Mouse (Mus musculus) megakaryocyte, embryonic 14.5 days (primary cell): Measurements from ENCODE around the gene Rdh5. TPM values are rescaled to one million over a fixed set of nuclear protein-coding genes. Genes with fewer than 3 reads are reported as not detected.
A peak's percentile ranks its signal among the peaks of the same experiment; 100 is the strongest.

ENCODE experiments used
- H3K27me3 ChIP-seq: replicated peaks from 2 replicates; pipeline ENCODE3; 2012; ENCODE audit warnings: inconsistent platforms
- H3K36me3 ChIP-seq: replicated peaks from 2 replicates; pipeline ENCODE3; 2012; ENCODE audit warnings: low read length, inconsistent platforms, mixed read lengths
- H3K4me1 ChIP-seq: 2 replicates; pipeline ENCODE4 v1.6.1; 2012; ENCODE audit warnings: inconsistent platforms
- H3K4me3 ChIP-seq: replicated peaks from 2 replicates; pipeline ENCODE3; 2012; ENCODE audit warnings: moderate library complexity, mild to moderate bottlenecking, inconsistent platforms
- H3K9me3 ChIP-seq: 2 replicates; pipeline ENCODE4 v1.6.1; 2012; ENCODE audit warnings: inconsistent platforms
- FLI1 ChIP-seq: IDR thresholded peaks from 2 replicates; pipeline ENCODE4 v1.6.1; 2012; ENCODE audit warnings: low read length, inconsistent platforms, mixed read lengths
- GATA1 ChIP-seq: IDR thresholded peaks from 3 replicates; pipeline ENCODE4 v1.6.1; 2012; ENCODE audit warnings: mixed read lengths, low read length, inconsistent platforms, borderline replicate concordance
- polyA plus RNA-seq: library from polyadenylated mRNA; stranded (reverse); fragments of >175 nt; gene quantifications from 2 replicates; pipeline ENCODE4 v1.2.3, GENCODE M21; 2012; ENCODE audit warnings: low replicate concordance; ENCODE audit not compliant: insufficient read depth

The Rdh5 gene
- 15.8 and 37.7 TPM in 2 replicates for polyA plus RNA-seq

GRCm38 (mm10) chr10:128922822-128923012, at the start of gene Rdh5:
Rdh5 (minus strand) TSS chr10:128922888.
- Histone ChIP-seq H3K36me3 (peaks cover 41% of the 10 kb centered on the region), H3K27me3 (peaks cover 2% of the 10 kb centered on the region), H3K9me3 (no peaks in the 10 kb centered on the region), H3K4me1 (peaks cover 65% of the 10 kb centered on the region), H3K4me3 (peak within 1 kb of the TSS; percentile 93)
- TF ChIP-seq FLI1: no peak
- TF ChIP-seq GATA1: no peak

- Histone ChIP-seq H3K27me3 (no peaks in the 10 kb centered on the region), H3K4me3 (no peak overlapping the region), H3K4me1 (peaks cover 31% of the 10 kb centered on the region), H3K9me3 (0 out of 2 replicates have a peak, but pooled peaks cover 2% of the 10 kb centered on the region), H3K36me3 (no peaks in the 10 kb centered on the region)
- TF ChIP-seq GATA1 (no peak), FLI1 (no peak)
Observed at GRCm38 (mm10) chr10:128970740-128971250, 48.1 kb upstream of the Rdh5 start.

GRCm38 (mm10) chr10:128968341-128968749, 45.7 kb upstream of the Rdh5 start:
- no peak for TF ChIP-seq FLI1
- no peak for TF ChIP-seq GATA1
- Histone ChIP-seq H3K9me3 (0 out of 2 replicates have a peak, but pooled peaks cover 2% of the 10 kb centered on the region), H3K4me1 (peaks cover 30% of the 10 kb centered on the region), H3K27me3 (no peaks in the 10 kb centered on the region), H3K4me3 (no peak overlapping the region), H3K36me3 (no peaks in the 10 kb centered on the region)

GRCm38 (mm10) chr10:128965871-128966270, 43.2 kb upstream of the Rdh5 start:
- Histone ChIP-seq H3K4me3 (no peak overlapping the region), H3K4me1 (peaks cover 30% of the 10 kb centered on the region), H3K9me3 (no peaks in the 10 kb centered on the region), H3K36me3 (no peaks in the 10 kb centered on the region), H3K27me3 (no peaks in the 10 kb centered on the region)
- TF ChIP-seq GATA1: no peak
- TF ChIP-seq FLI1: no peak

- peaks cover 5% of the 10 kb centered on the region for H3K27me3 ChIP-seq
- no peaks in the 10 kb centered on the region for H3K9me3 ChIP-seq
- peaks cover 27% of the 10 kb centered on the region for H3K4me1 ChIP-seq
- no peak overlapping the region for H3K4me3 ChIP-seq
- TF ChIP-seq FLI1 (no peak), GATA1 (no peak)
- no peaks in the 10 kb centered on the region for H3K36me3 ChIP-seq
Observed at GRCm38 (mm10) chr10:128964961-128965360, 42.3 kb upstream of the Rdh5 start.

- Histone ChIP-seq H3K4me1 (peaks cover 20% of the 10 kb centered on the region), H3K4me3 (no peak within 1 kb of the TSS), H3K36me3 (no peaks in the 10 kb centered on the region), H3K27me3 (peaks cover 36% of the 10 kb centered on the region), H3K9me3 (no peaks in the 10 kb centered on the region; the same call in 1 of the 2 replicates)
- no peak for TF ChIP-seq FLI1
- no peak for TF ChIP-seq GATA1
Observed at GRCm38 (mm10) chr10:128960590-128961584, 38.2 kb upstream of the Rdh5 start, which contains the start of gene Mettl7b. Mettl7b (minus strand) TSS chr10:128960988.

GRCm38 (mm10) chr10:128960142-128960541, 37.5 kb upstream of the Rdh5 start:
- Histone ChIP-seq H3K4me3 (no peak overlapping the region), H3K9me3 (no peaks in the 10 kb centered on the region; the same call in 1 of the 2 replicates), H3K4me1 (peaks cover 21% of the 10 kb centered on the region), H3K36me3 (no peaks in the 10 kb centered on the region), H3K27me3 (peaks cover 42% of the 10 kb centered on the region)
- TF ChIP-seq FLI1 (no peak), GATA1 (no peak)

- TF ChIP-seq GATA1: no peak
- TF ChIP-seq FLI1: no peak
- H3K27me3 ChIP-seq: peaks cover 49% of the 10 kb centered on the region
- H3K36me3 ChIP-seq: no peaks in the 10 kb centered on the region
- H3K4me1 ChIP-seq: peaks cover 21% of the 10 kb centered on the region
- H3K9me3 ChIP-seq: no peaks in the 10 kb centered on the region; the same call in 1 of the 2 replicates
- H3K4me3 ChIP-seq: no peak overlapping the region
Observed at GRCm38 (mm10) chr10:128958340-128958739, 35.7 kb upstream of the Rdh5 start.

GRCm38 (mm10) chr10:128950208-128950887, 27.7 kb upstream of the Rdh5 start:
- peaks cover 46% of the 10 kb centered on the region for H3K27me3 ChIP-seq
- no peaks in the 10 kb centered on the region; the same call in 1 of the 2 replicates for H3K9me3 ChIP-seq
- peaks cover 26% of the 10 kb centered on the region for H3K4me1 ChIP-seq
- TF ChIP-seq GATA1: no peak
- TF ChIP-seq FLI1: no peak
- H3K36me3 ChIP-seq: no peaks in the 10 kb centered on the region
- no peak overlapping the region for H3K4me3 ChIP-seq

- H3K9me3 ChIP-seq: no peaks in the 10 kb centered on the region; the same call in 1 of the 2 replicates
- no peaks in the 10 kb centered on the region for H3K36me3 ChIP-seq
- peaks cover 24% of the 10 kb centered on the region for H3K4me1 ChIP-seq
- no peak overlapping the region for H3K4me3 ChIP-seq
- no peak for TF ChIP-seq GATA1
- no peak for TF ChIP-seq FLI1
- H3K27me3 ChIP-seq: peaks cover 53% of the 10 kb centered on the region
Observed at GRCm38 (mm10) chr10:128947496-128947895, 24.8 kb upstream of the Rdh5 start.
